Mouse (Mus musculus): ENCODE results near the gene Sirt4.

The Sirt4 gene

GRCm38 (mm10) chr5:115434853-115435754, 49.4 kb downstream of the Sirt4 start:
- DNase-seq (ENCODE audit: low read depth, low spot score): no peak

DNA sequence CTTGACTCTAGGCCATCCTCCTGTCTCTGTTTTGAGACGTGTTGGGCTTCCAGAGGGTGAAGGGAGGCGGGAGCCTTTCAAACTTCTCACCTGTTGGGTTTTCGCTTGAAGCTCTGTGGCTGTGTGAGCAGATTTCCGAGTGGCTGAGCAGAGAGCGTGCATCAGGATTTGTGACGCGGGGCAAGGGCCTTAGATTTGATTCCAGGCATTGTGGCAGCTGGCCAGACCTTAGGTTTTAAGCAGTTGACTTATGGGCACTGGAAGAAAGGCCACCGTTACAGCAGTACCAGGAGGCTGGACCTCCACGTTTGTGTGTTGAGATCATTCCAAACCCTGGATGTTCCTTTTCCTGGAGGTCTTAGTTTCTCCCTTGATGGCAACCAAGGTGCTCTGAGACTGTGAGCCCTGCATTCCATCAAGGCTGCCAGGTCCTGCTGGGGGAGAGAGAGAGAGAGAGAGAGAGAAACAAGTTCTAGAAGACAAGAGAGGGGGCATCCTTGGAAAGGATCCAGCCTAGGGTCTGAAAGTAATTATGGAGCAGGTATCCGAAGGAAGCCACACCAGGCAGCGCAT, 50.2 kb downstream of the Sirt4 start:
- DNase-seq (ENCODE audit: low read depth, low spot score): no peak

DNA sequence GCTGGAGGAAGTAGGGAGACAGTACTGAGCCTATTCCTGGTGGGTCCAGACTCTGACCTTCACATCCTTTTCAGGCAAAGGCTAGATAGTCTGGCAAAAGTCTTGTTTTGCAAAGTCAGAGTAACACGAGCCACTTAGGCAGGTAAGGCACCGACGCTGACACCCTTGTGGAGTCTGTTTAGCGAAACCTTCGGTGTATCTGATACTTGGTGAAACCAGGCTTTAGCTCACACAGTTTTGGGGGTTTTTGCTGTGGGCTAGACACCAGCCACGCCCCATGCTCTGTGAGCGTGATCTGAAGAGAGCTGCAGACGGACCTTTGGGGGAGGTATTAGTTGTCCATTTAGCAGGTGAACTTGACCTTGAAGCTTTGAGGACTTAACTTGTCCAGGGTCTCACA, 51.3 kb downstream of the Sirt4 start:
- DNase-seq (ENCODE audit: low read depth, low spot score): no peak

DNA sequence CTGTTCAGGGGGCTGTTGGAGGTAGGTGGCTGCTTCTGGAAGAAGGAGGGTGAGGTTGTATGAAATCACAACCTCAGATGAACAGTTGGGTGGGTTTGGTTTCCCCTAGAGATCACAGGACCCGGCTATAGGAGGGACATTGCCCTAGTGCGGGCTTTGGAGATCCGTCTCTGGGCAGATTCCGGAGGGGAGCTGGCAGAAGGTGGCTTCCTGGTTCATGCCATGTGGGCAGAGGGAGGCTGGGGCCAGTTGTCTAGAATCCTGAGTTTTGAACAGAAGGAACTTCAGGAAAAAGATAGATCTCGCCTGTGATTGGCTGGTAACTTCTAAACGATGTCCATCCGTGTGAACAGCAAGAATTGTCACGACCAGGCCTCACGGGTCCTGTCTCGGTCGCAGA, 52.1 kb downstream of the Sirt4 start:
- no peak for DNase-seq (ENCODE audit: low read depth, low spot score)

GRCm38 (mm10) chr5:115431898-115432259, 52.6 kb downstream of the Sirt4 start:
- DNase-seq (ENCODE audit: low read depth, low spot score): no peak

DNA sequence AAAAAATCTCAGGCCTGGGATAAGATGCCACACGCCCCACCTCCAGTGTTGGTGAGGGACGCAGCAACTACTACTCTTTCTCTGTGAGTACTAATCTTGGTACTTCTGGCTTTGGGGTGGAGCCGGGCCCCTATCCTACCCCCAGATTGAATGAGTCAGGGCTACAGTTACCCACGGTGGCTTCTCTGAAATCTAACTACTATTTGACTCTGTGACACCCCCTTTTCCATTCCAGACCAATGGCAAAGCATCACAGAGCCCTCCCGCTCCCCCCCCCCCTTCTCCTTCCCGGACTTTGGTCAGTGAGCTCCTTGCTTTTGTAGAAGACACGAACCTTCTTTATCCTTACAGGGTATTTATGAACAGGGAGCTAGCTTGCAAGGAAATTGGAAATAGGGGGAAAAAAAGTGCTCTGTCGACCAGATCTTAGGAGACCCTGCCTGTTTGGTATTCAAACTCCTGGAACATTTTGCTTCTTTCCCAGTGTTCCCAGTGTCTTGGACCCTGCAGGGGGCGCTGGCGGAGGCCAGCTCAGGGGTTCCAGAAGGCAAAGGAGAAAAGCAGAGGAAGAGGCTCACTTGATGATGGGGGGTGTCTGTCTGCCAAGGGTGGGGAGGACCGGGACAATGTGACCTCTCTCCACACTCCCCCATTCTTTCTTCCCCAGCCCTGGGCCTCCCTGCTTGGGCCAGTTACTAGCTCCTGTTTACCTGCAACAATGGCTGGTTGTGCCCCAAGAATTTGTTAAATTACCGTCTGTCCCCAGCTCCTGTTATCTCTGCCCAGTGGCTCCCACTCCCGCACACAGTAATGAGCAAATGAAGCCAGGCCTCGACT, 53.2 kb downstream of the Sirt4 start:
- DNase-seq (ENCODE audit: low read depth, low spot score): no peak

DNA sequence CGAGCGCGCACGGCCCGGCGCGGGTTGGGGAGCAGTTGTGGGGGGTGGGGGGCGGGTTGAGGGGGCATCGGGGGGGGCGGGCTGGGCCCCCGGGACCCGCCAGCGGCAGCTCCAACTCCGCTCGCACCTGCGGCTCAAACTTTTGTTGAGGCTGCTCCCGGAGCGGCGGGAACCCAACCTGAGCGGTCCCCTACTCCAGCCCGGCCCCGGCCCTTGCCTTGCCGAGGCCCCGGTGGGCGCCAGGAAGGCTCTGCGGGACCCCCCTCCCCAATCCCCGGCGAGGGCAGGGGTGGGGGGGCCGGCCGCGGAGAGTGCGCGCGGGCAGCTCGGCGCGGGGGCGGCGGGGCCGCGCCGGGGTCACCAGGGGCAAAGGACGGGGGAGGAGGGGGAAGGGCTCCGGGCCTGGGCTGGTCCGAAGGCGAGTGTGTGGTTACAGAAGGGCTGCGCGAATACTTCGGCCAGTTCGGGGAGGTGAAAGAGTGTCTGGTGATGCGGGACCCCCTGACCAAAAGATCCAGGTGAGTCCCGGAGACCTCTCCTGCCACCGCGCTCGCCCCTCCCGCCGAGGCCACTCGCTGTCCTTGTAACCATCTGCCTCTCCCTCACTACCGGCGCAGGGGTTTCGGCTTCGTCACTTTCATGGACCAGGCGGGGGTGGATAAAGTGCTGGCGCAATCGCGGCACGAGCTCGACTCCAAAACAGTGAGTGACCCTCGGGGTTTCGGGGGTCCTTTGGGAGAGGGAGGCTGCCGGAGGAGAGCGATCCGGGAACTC, 54.2 kb downstream of the Sirt4 start:
- DNase-seq (ENCODE audit: low read depth, low spot score): no peak

GRCm38 (mm10) chr5:115429359-115430186, 55.0 kb downstream of the Sirt4 start, which contains the start of gene Msi1:
Gene Msi1, plus strand, starts transcription at chr5:115429599.
- no peak for DNase-seq (ENCODE audit: low read depth, low spot score)

- DNase-seq (ENCODE audit: low read depth, low spot score): no peak
Measured at GRCm38 (mm10) chr5:115428831-115429358, 55.6 kb downstream of the Sirt4 start.
